Mouse (Mus musculus) cortical plate, adult 2 months (tissue): ENCODE measurements around the gene Arid3b. TPM values are rescaled to one million over a fixed set of nuclear protein-coding genes. Genes with fewer than 3 reads are reported as not detected.

ENCODE experiments used
- H3K27ac ChIP-seq: fragments of 200-500 bp; 2 replicates; pipeline ENCODE4 v1.5.1; 2012; ENCODE audit warnings: low read length, control low read depth, inconsistent platforms; ENCODE audit not compliant: insufficient read depth
- H3K4me1 ChIP-seq: fragments of 200-500 bp; 2 replicates; pipeline ENCODE4 v1.6.1; 2011; ENCODE audit warnings: low read length; ENCODE audit not compliant: control insufficient read depth, insufficient read depth
- H3K4me3 ChIP-seq: fragments of 200-500 bp; 2 replicates; pipeline ENCODE4 v1.5.1; 2011; ENCODE audit warnings: mild to moderate bottlenecking, low read length, control low read depth; ENCODE audit not compliant: insufficient read depth
- CTCF ChIP-seq: fragments of 200-500 bp; IDR thresholded peaks from 2 replicates; pipeline ENCODE4 v1.5.1; 2011; ENCODE audit warnings: mild to moderate bottlenecking, control low read depth, low read length; ENCODE audit not compliant: insufficient read depth; ENCODE audit errors: extremely low read depth
- POLR2A ChIP-seq: fragments of 200-500 bp; IDR thresholded peaks from 2 replicates; pipeline ENCODE4 v1.6.1; 2011; ENCODE audit warnings: mild to moderate bottlenecking, low read length, control low read depth; ENCODE audit not compliant: insufficient read depth; ENCODE audit errors: extremely low read depth
- polyA plus RNA-seq: library from polyadenylated mRNA; depleted of rRNA; stranded (reverse); fragments of >200 nt; gene quantifications from 2 replicates; pipeline ENCODE4 v1.2.3, GENCODE M21; 2012

The Arid3b gene
- polyA plus RNA-seq, 1 experiment: 8.5 TPM

- no peak for TF ChIP-seq CTCF
- 0 out of 2 replicates have a peak overlapping the region, but pooled peaks have one; percentile 0 for H3K4me3 ChIP-seq
- H3K4me1 ChIP-seq: peaks cover 4% of the 10 kb centered on the region; the same call in 1 of the 2 replicates
- no peak overlapping the region for H3K27ac ChIP-seq
Measured at GRCm38 (mm10) chr9:57831267-57832082, 5.1 kb downstream of the Arid3b start.

DNA sequence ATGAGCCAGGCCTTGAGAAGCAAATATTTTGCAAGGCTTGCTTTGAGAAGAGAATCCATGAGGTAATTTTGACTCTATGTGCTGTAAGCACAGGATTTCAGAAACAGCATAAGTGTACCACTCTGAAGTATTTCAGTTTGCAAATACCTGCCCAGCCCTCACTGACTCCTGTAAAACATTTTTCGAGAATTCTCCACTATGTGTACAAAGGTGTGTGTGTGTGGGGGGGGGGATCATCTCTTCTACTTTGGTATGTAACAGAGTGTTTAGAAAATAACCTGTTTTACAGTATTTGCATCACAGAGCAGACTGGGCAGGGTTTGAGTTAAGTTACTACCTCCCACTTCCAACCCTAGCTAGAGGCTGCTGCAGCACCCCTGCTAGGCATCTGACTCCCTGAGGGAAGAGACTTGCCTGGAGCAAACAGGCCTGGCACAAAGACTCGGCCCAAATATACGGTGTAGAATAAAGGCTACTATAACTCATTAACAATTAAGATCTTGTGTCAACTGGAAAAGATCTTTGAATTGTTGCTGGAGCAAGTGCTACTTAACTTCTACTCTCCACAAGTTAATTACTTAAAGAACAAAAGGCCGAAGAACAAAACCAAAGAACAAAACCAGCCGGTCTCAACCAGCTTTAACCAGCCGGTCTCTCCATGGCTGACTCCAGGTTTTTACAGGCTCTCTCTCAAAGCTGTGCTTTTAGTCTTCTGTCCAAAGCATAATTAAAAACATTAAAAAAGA, 6.6 kb downstream of the Arid3b start:
- Histone ChIP-seq H3K4me3 (no peak overlapping the region), H3K27ac (no peak overlapping the region), H3K4me1 (peaks cover 4% of the 10 kb centered on the region; the same call in 1 of the 2 replicates)
- no peak for TF ChIP-seq POLR2A
- TF ChIP-seq CTCF: no peak

- TF ChIP-seq POLR2A (no peak), CTCF (no peak)
- Histone ChIP-seq H3K27ac (no peak overlapping the region), H3K4me1 (no peaks in the 10 kb centered on the region)
Measured at GRCm38 (mm10) chr9:57823397-57823796, 13.2 kb downstream of the Arid3b start.

GRCm38 (mm10) chr9:57822812-57823211, 13.8 kb downstream of the Arid3b start:
- Histone ChIP-seq H3K27ac (no peak overlapping the region), H3K4me1 (no peaks in the 10 kb centered on the region), H3K4me3 (no peak overlapping the region)
- TF ChIP-seq POLR2A: no peak
- TF ChIP-seq CTCF: no peak

More at GRCm38 (mm10) chr9:57823397-57823796, 13.2 kb downstream of the Arid3b start:
- H3K4me3 ChIP-seq: no peak overlapping the region

GRCm38 (mm10) chr9:57820186-57821080, 16.2 kb downstream of the Arid3b start:
- TF ChIP-seq CTCF (no peak), POLR2A (no peak)
- H3K4me1 ChIP-seq: no peaks in the 10 kb centered on the region
- H3K4me3 ChIP-seq: no peak overlapping the region
- H3K27ac ChIP-seq: no peak overlapping the region

GRCm38 (mm10) chr9:57817220-57817667, 19.3 kb downstream of the Arid3b start:
- Histone ChIP-seq H3K4me3 (no peak overlapping the region), H3K27ac (no peak overlapping the region), H3K4me1 (peaks cover 2% of the 10 kb centered on the region; the same call in 1 of the 2 replicates)
- TF ChIP-seq POLR2A (no peak), CTCF (no peak)

GRCm38 (mm10) chr9:57814866-57815265, 21.7 kb downstream of the Arid3b start:
- Histone ChIP-seq H3K27ac (no peak overlapping the region), H3K4me1 (peaks cover 2% of the 10 kb centered on the region; the same call in 1 of the 2 replicates), H3K4me3 (no peak overlapping the region)
- TF ChIP-seq CTCF (no peak), POLR2A (no peak)

- peaks cover 2% of the 10 kb centered on the region; the same call in 1 of the 2 replicates for H3K4me1 ChIP-seq
- TF ChIP-seq POLR2A (no peak), CTCF (no peak)
- H3K27ac ChIP-seq: no peak overlapping the region
- H3K4me3 ChIP-seq: no peak overlapping the region
Measured at GRCm38 (mm10) chr9:57814014-57814413, 22.6 kb downstream of the Arid3b start.
